Mouse (Mus musculus) 3T3-L1 (cell line): ENCODE measurements around the gene Car9.
A peak's percentile ranks its signal among the peaks of the same experiment; 100 is the strongest.
"Not testable (repeated sequence)": the region's sequence is repeated elsewhere in the genome, so short reads cannot be mapped to it uniquely, and the experiment has no call there.

Experiments
- DNase-seq: peaks from one replicate; pipeline ENCODE4 v3.0.0-alpha.2; 2015; ENCODE audit warnings: low read depth, low spot score

The Car9 gene

DNA sequence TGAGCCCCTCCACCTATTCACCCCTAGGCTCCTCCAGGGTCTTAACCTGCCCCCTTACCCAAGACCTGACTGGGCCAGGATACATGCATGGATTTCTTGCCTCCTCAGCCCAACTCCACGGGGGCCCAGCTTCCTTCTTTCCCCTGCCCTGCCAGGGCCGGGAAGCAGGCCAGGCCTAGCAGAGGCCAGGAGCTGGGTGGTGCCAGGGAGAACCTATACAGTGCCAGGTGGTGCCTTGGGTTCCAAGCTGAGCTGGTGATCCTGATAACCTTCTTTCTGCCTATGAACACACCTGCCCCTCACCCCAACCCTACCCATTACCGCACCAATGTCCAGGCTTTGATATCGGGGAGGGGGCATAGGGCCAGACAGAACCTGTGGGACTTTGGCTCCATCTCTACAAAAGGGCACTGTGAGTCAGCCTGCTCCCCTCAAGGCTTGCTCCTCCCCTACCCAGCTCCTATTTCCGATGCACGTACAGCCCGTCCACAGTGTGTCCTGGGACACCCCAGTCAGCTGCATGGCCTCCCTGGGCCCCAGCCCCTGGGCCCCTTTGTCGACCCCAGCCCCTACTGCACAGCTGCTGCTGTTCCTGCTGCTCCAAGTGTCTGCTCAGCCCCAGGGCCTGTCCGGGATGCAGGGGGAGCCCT, at the start of gene Car9:
Gene Car9, plus strand, starts transcription at position 431 of the 650 bp plus-strand sequence.
- DNase-seq: no peak

DNA sequence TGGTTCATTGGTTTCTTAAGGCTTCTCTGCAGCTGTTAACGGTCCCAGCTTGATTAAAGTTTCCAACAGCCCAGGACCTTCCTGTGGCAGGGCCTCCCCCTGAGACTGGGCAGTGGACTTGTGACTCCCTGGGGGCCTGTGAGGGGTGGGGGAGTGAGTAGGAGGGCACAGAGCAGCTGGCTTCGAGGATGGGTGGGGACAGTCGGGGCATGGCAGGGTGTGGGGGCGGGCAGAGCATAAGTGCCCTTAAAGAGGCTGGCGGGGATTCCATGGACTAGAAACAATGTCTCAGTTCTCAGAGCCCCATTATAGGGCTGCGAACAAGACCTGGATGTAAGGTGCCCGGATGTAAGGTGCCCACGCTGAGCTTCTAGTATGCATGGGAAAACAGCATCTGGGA, 49.6 kb upstream of the Car9 start:
- DNase-seq: no peak

DNA sequence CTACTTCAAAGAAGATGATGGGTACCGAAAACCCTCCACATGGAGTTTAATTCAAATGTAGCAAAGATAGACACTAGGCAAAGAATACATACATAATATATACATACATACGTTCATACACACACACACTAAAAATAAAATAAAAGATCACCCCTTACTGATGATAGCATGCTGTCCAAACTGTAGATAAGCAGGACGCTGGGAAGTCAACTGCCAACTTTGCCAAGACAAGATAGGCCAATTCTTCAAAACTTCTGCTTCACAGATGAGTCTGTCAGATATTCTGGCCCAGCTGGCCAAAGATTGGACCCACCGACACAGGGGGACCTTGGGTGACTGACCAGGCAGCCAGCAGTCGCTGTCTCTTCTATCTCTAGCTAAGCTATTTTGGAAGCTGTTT, 43.7 kb upstream of the Car9 start:
- no peak for DNase-seq

DNA sequence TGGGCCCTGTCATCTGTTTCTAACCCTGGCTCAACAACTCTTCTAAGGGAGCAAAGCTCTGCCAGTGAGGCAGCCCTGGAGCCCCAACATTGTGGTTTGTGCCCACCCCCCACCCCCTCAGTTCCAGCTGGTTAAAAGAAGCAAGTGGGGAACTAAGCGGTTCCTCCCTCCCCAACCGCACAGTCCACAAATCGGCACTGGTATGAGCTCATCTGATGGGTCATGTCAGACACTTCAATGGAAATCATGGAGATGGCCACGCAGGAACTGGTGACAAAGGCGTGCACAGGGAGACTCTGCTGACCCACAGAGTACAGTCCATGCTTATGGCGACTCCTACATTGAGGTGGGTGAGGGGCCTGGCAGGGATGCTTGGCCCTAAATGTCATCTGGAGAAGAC, 40.8 kb upstream of the Car9 start:
- DNase-seq: no peak

DNA sequence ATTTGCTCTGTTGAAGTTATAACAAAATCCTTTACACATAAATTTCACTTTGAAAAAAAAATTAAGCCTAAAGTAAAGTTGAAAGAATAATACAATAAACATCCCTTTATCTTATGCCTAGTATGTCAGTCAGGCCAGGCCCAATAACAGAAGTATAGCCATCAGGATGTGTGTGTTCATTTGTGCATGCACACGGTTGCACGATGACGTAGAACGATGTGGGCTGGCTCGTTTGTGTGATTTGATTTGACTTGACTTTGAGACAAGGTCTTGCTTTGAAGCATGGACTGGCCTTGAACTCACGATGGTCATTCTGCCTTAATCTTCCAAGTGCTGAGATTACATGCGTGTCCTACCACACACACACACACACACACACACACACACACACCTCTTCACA, 39.9 kb upstream of the Car9 start:
- no peak for DNase-seq

DNA sequence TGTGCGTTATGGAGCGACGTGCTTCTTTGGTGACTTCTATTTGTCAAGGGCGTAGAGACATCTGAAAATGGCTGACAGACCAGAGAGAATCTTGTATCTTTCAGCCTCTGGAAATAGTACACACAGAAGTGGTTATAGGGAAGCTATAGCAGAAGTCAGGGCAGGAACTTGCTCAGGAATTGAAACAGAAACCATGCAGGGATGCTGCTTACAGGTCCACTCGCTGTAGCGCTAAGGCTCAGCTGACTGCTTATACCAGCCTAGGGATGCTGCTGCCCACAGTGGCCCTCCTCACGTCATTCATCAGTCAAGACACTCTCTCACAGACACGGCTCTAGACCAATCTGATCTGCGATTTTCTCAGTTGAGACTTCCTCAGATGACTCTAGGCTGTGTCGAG, 36.5 kb upstream of the Car9 start:
- no peak for DNase-seq

DNA sequence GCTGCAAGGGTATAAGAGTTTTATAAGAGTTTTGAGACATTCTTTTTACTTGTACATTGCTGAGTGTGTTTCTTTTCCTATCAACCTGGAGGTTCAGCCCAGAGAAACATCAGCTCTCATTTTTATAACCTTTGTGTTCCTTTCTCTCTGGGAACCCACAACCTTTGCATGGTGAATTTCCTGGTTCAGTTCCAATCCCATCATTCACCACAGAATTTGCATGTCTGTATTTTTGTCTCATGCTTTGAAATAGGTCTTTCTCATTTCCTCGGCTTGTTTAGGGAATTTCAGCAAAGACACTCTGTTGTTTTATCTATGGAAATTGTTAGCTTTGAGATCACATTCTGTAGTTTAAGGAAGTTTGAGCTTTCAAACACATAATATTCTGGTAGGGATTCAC, 33.1 kb upstream of the Car9 start:
- no peak for DNase-seq

DNA sequence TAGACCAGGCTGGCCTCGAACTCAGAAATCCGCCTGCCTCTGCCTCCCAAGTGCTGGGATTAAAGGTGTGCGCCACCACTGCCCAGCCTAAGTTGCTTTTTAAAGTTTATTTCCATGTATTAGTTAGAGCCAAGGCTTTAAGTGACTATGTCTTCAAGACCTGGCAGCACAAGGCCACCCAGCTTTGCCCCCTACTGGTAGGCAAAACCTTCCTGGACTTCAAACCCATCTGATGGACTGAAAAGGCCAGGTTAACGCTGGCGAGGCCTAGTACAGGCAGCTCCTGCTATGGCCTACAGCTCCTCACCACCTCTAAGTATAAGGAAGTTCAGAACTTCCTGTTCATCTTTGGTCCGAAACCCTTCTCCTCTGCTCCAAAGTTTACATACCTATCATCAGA, 30.2 kb upstream of the Car9 start:
- DNase-seq: peak; percentile 49

DNA sequence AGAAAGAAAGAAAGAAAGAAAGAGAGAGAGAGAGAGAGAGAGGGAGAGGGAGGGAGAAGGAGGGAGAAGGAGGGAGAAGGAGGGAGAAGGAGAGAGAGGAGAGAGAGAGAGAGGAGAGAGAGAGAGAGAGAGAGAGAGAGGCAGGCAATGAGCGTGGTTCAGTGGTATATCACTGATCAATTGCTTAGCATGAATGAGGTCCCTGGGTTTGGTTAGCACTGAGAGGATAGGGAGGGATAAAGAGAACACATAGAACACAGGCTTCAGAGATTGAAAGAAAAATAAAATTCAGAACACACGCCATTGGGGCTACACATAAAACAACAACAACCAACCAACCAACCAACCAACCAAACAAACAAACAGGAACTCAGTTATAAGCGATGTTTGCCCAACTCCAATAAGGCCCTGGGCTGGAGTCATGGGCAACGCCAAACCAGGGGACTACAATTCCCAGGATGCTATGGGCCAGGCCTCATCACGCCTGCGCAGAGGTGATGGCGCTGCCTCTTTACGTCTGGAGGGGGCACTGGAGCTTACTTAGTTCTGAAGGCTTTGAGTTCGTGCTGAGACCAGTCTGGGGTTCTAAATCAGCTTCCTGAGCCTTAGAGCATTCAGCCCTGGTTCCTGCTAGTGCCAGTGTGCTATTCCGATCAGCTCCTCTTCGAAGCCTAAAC, 28.8 kb upstream of the Car9 start:
- DNase-seq: peak; percentile 71

DNA sequence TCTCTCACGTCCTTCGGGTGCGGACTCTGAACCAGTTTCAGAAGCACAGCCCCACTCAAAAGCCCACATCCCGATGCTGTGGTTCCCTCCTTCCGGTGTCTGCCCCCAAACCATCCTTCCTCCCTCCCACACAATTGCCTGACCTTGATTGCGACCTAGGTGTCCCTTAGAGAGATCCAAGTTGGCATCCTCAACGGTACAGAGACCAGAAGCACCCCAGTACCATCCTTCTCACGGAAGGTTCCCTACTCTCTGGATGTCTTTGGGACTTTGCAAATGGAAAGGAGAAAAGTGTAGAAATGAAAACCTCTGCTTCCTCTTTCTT, 28.3 kb upstream of the Car9 start:
- DNase-seq: no peak

DNA sequence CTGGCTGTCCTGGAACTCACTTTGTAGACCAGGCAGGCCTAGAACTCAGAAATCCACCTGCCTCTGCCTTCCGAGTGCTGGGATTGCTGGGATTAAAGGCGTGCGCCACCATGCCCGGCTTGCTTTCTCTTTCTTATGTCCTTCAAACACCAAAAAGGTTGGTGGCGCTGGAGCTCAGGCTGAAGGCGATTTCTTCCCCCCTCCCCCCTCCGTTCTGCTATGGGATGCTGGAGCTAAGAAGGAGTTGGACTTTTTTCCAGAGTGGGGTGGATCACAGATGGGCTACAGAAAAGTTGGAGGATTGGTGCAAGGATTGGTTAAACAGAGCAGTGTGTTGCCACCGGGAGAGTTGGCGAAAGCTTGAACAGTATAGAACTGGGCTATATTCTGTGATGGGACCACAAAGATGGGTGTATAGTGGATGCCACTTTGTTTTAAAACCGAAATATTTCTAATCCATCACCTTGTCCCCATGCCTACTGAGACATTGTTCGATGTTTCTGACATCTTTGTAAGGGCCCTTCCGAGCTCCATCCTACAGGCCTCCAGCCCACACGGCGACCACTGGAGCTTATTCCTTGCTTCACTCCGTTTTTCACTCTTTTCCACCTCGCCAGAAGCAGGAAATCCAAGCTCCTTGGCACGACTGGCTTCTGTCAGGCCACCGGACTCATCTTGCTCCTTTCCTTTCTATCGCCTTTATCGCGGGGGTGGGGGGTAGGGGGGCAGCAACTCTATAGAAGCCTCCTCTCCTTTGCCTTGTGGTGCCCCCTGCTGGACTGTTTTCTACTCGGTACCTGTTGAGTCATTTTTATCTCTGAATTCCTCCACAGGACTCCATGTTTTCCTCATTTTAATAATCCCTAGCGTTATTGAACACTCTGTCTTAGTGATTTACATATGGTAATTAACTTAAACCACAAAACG, 27.6 kb upstream of the Car9 start:
- DNase-seq: peak; percentile 58

DNA sequence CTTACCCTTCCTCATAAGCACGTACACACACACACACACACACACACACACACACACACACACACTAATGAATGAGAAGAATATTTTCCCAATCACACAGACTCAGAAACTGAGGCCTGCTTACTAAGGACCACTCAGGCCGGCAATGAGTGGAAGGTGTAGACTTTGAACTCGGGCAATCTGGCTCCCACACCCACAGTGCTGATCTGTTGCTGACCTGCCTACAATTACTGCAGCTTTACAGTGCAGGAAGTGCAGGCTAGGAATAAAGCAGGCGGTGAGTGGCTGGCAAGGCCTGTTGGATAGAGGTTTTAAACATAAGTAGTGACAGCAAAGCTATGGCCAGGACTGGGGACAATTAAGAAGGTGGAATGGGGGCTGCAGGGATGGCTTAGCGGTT, 25.8 kb upstream of the Car9 start:
- DNase-seq: no peak

DNA sequence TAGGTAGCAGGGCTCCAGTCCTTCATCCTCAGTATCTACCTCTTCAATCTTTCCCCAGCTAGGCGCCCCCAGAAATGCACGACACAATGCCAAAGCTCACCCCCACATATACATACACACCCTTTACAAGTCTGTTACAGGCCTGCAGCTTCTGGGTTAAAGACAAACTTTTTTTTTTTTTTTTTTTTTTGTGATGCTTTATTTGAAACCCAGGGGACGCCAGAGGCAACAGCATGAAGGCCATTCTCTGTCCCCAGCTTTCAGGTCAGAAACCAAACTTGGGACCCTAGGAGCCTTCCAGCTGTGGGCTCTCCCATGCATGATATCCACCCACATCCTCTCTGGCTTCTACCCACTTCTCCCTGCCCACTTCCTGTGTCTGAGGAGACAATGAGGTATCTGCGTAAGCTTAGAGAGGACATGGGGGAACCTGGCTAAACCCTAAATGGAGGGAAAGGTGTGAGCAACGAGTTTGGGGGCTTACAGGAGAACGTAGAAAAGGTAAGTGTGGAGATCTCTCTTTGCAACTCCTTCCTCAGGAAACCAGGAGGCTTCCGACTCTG, 24.8 kb upstream of the Car9 start:
- DNase-seq: no peak

DNA sequence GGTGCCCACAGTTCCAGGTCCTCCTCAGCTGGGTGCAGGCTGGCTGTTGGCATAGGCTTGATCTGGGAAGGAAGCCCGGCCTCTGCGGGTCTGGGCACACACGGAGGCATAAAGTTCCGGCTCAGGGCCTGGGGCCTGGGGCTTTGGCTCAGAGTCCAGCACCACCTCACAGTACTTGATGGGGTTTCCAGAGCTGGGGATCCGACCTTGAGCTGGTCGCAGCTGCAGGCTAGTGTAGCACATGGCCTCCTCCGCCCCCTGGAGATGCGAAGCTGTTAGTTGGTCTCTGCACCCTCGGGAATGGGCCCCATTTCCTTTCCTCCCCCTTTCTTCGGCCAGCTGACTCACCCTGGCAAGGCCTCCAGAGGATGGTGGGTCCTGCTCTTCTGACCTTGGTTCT, 24.2 kb upstream of the Car9 start:
- DNase-seq: no peak

DNA sequence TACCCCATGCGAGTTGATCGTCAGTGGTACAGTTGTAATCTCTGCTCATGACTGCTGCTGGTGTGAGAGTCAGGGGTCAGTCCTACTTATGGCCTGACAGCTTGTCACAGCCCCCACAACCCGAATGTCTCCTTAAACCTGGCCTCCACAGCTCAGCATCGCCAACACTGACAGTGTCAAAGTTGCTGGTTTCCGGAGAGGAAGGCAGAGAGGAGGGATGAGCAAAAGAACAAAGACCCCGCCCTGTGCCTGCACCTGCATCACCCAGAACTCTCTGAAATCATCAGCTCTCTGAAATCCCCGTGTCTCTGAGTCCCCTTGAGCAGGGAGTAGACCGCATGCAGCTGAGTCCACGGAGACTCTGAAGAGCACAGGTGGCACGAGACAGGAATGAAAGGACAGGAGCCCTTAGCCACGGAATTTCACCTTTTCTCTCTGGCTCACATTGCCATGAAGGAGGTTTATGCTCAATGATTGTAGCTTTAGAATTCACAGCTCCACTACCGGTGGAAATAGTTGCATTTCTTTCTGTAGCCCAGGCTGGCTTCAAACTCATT, 23.2 kb upstream of the Car9 start, which contains the start of gene Sit1:
Gene Sit1, minus strand, starts transcription at position 200 of the 557 bp plus-strand sequence.
- DNase-seq: no peak

DNA sequence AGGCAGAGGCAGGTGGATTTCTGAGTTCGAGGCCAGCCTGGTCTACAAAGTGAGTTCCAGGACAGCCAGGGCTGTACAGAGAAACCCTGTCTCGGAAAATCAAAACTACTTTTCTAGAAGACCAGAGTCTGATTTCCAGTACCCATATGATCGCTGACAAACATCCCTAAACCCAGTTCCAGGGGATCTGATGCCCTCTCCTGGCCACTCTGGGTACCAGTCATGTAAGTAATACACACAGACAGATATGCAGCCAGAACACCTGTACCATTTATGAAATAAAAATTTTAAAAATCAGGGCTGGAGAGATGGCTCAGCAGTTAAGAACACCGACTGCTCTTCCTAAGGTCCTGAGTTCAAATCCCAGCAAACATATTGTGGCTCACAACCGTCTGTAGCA, 21.1 kb upstream of the Car9 start:
- DNase-seq: not testable (repeated sequence)

DNA sequence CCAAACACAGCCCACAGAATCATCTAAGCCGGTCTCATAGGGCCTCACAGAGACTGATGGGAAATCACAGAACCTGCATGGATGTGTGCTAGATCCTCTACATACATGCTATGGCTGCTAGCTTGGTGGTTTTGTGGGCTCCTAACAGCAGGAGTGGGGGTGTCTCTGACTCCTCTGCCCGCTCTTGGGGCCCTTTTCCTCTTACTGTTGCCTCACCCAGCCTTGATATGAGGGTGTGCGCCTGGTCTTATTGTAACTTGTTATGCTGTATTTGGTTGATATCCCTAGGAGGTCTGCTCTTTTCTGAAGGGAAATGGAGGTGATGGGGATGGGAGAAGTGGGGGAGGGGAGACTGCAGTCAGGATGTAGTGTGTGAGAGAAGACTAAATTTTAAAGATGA, 17.2 kb upstream of the Car9 start:
- no peak for DNase-seq

DNA sequence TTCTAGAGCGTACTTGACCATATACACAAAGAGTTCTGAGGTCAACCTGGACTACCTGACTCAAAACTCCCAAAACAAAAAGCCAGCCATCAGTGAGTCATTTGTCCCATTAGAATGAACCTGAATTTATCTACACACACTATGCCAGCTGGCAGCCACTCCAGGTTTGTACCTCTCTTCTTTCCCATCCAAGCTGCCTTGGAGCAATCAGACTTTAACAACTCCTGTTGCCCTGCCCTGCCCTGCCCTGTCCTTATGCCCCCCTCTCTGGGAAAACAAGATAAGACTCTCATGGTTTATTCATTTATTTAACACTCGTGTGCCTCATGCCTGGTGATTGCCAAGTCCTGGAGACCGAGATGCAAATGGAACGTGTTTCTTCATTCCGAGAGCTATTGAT, 16.0 kb upstream of the Car9 start:
- no peak for DNase-seq

DNA sequence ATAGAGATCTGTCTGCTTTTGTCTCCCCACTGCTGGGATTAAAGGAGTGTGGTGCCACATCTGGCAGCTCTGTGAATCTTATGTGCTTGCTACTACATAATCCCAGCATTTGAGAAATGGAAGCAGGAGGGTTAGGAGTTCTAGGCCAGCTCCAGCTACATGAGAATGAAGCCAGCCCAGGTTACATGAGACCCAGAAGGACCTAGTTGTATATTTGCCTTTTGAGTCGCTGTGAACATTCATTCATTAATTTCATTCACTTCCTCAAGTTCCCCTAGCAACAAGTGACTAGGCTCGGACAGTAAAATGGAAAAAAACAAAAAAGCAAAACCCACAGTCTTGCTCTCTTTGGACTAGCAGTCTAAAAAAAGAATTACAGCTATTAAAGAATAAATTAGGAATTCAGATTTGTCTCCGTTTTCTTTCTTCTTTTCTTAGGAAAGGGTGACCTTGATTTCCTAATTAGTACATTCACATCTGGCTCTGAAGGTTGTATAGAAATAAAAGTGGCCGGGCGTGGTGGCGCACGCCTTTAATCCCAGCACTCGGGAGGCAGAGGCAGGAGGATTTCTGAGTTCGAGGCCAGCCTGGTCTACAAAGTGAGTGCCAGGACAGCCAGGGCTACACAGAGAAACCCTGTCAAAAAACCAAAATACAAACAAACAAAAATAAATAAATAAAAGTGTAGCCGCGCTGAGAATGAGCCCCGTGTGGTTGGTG, 14.5 kb upstream of the Car9 start:
- DNase-seq: peak; percentile 39

DNA sequence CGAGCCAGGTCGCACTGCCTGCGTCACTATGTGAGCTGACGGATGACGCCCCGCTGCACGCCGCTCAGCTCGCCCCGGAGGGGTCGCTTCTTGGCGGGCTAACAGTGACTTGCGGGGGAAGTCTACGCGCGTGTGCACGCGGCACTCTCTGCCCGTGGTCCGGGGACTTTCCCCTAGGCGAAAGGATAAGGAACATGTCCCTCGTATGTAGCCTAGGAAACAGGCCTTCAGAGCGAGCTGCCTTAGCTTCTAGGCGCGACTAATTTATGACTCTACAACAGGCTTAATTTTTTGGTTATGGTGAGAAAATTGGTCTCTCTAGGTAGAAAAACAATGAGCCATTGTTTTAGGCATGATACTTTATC, 14.0 kb upstream of the Car9 start, which contains the start of gene Ccdc107:
Gene Ccdc107, plus strand, starts transcription at position 80 of the 365 bp plus-strand sequence.
- DNase-seq: peak; percentile 93

DNA sequence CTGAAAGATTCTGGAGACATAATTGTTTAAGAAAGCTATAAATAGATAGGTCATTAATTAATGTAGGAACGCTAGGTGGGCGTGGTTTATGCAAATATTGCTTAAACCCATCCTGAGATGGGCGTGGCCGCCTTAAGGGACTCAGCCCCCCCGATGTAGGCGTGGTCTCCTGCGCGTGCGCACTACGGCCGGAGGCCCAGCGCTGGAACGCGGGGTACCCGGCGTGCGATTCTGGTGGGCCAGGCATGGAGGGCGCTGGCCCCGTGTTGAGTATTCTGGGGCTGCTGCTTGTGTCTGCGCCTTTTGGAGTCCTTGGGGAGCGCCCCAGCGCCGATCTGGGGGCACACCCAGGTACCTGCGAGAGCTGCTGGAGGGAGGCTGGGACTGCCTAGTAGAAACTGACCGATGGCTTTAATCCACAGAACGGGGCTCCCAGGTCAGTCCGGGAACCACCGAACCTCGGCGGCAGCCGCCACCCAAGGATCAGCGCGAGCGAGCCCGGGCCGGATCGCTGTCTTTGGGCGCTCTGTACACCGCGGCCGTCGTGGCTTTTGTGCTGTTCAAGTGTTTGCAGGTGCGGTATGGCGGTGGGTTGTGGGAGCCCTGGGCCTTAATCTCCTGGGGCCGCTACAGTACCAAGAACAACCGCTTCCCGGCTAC, 13.4 kb upstream of the Car9 start:
- DNase-seq: peak; percentile 88
